ENCODE assay signal across 24 mouse cellular contexts in the genomic region with DNA sequence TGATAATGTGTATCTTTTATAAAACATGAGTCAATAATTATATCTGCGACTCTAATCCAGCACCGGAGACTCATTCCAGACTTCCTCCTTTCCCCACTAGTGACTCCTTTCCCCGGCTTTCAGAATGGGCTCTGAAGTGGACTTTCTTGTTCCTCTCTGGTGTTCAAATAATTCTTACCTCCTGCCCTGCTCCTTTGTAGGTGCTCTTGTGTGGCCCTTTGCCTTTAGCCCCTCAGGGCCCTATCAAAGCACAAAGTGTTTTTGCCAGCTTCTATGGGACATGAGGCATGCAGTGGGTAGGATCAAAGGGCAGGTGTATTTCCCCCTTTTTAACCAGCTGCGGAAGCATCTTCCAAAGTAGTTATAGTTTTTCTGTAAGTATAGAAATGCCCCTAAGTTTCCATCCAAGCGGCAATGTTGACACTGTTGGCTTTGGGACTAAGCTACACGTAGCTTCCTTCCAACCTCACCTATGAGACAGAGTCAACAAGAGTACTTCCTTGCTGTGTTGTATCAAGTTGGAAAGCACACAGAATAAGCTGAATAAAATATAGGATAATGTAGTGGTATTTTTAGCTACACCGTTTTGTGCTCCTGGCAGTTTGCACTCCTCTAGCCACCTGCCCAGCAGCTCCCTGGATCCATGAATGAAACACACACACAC.
A peak's percentile ranks its signal among the peaks of the same experiment; 100 is the strongest.
DNase-seq lines count a peak whose midpoint lies in the region; ATAC-seq and TF ChIP-seq lines count a peak whose summit lies in the region.
"Had no signal": no experiment of that assay in that cellular context is flagged by ENCODE, and none has a peak within 500 bp of the region (broad histone marks: within the 10 kb centered on the region; RNA-seq: fewer than 3 reads in every experiment).

No protein-coding gene starts in this region.

- no peaks in the 10 kb centered on the region for H3K27me3 ChIP-seq in forebrain, embryonic 11.5 days (ENCODE audit: control insufficient read depth, insufficient read depth, low read length)
- H3K27me3 ChIP-seq in forebrain, embryonic 10.5 days (ENCODE audit: poor library complexity, severe bottlenecking) = no peaks in the 10 kb centered on the region
- H3K27me3 ChIP-seq in lung, embryonic 14.5 days (ENCODE audit: insufficient read depth, low read length) = no peaks in the 10 kb centered on the region
- no peaks in the 10 kb centered on the region for H3K27me3 ChIP-seq in lung, postnatal 0 days (replicated peaks; ENCODE audit: insufficient read depth, low read length)
- H3K27me3 ChIP-seq: forebrain, embryonic 12.5 days; forebrain, embryonic 15.5 days; heart, embryonic 12.5 days; heart, embryonic 15.5 days; hindbrain, embryonic 13.5 days had no signal

- H3K4me3 ChIP-seq in forebrain, embryonic 11.5 days (ENCODE audit: low read depth, low read length) = no peak overlapping the region
- H3K4me3 ChIP-seq in forebrain, embryonic 10.5 days = no peak overlapping the region
- H3K4me3 ChIP-seq in lung, embryonic 14.5 days (ENCODE audit: low read depth, low read length) = no peak overlapping the region
- no peak overlapping the region for H3K4me3 ChIP-seq in lung, postnatal 0 days (ENCODE audit: low read depth, low read length)
- H3K4me3 ChIP-seq: forebrain, embryonic 12.5 days; forebrain, embryonic 15.5 days; heart, embryonic 12.5 days; heart, embryonic 15.5 days; hindbrain, embryonic 10.5 days; hindbrain, embryonic 13.5 days had no signal

- no peak for TF ChIP-seq EP300 in lung, postnatal 0 days (IDR thresholded peaks at IDR 0.05)

- H3K4me1 ChIP-seq in forebrain, embryonic 11.5 days (replicated peaks; ENCODE audit: control insufficient read depth, insufficient read depth, low read length) = no peaks in the 10 kb centered on the region
- H3K4me1 ChIP-seq in forebrain, embryonic 10.5 days = 0 out of 2 replicates have a peak, but pooled peaks cover 3% of the 10 kb centered on the region
- H3K4me1 ChIP-seq in lung, embryonic 14.5 days (ENCODE audit: insufficient read depth) = no peaks in the 10 kb centered on the region
- H3K4me1 ChIP-seq in lung, postnatal 0 days (ENCODE audit: insufficient read depth, low read depth, low read length) = no peaks in the 10 kb centered on the region
- H3K4me1 ChIP-seq: forebrain, embryonic 12.5 days; forebrain, embryonic 15.5 days; heart, embryonic 12.5 days; heart, embryonic 15.5 days; hindbrain, embryonic 10.5 days had no signal

- H3K27ac ChIP-seq in forebrain, embryonic 11.5 days (ENCODE audit: low read depth, low read length) = no peak overlapping the region
- no peak overlapping the region for H3K27ac ChIP-seq in forebrain, embryonic 10.5 days
- no peak overlapping the region for H3K27ac ChIP-seq in lung, embryonic 14.5 days (ENCODE audit: low read depth)
- H3K27ac ChIP-seq in lung, postnatal 0 days (ENCODE audit: low read length) = no peak overlapping the region
- H3K27ac ChIP-seq: forebrain, embryonic 12.5 days; forebrain, embryonic 15.5 days; heart, embryonic 15.5 days; hindbrain, embryonic 10.5 days; hindbrain, embryonic 13.5 days had no signal

- peak; percentile 16 for DNase-seq in forebrain, embryonic 11.5 days (ENCODE audit: low spot score)
- no peak for DNase-seq in forebrain, embryonic 10.5 days (ENCODE audit: extremely low spot score, low spot score)
- DNase-seq in lung, embryonic 14.5 days = no peak
- no peak for DNase-seq in lung, postnatal 25 days (ENCODE audit: low spot score)
- peak; percentile 65 for DNase-seq in lung, postnatal 0 days (ENCODE audit: low spot score)
- DNase-seq in lung, postnatal 4 days = no peak
- DNase-seq: adrenal gland, adult 8-10 months; adrenal gland, postnatal 25 days; cerebellum, adult 11-12 months; cerebellum, adult 8-10 months; cerebellum, postnatal 10 days; cerebellum, postnatal 36 days; gastrocnemius, postnatal 25 days; heart, adult 18-20 months; heart, postnatal 10 days; heart, postnatal 36 days had no signal

- H3K36me3 ChIP-seq in forebrain, embryonic 11.5 days (ENCODE audit: control insufficient read depth, insufficient read depth, low read length) = no peaks in the 10 kb centered on the region
- no peaks in the 10 kb centered on the region for H3K36me3 ChIP-seq in forebrain, embryonic 10.5 days (replicated peaks)
- H3K36me3 ChIP-seq in lung, embryonic 14.5 days (ENCODE audit: insufficient read depth) = no peaks in the 10 kb centered on the region
- H3K36me3 ChIP-seq in lung, postnatal 0 days (ENCODE audit: insufficient read depth, low read length) = no peaks in the 10 kb centered on the region
- H3K36me3 ChIP-seq: forebrain, embryonic 12.5 days; forebrain, embryonic 15.5 days; heart, embryonic 12.5 days; heart, embryonic 15.5 days; hindbrain, embryonic 10.5 days; hindbrain, embryonic 13.5 days had no signal

- no peak overlapping the region for H3K9ac ChIP-seq in forebrain, embryonic 11.5 days (ENCODE audit: low read length)
- no peak overlapping the region for H3K9ac ChIP-seq in lung, embryonic 14.5 days
- H3K9ac ChIP-seq in lung, postnatal 0 days (replicated peaks; ENCODE audit: low read depth) = no peak overlapping the region
- H3K9ac ChIP-seq: forebrain, embryonic 12.5 days; forebrain, embryonic 15.5 days; heart, embryonic 12.5 days; heart, embryonic 15.5 days; hindbrain, embryonic 13.5 days had no signal

- no peak for TF ChIP-seq CTCF in lung, embryonic 14.5 days (IDR thresholded peaks at IDR 0.05; ENCODE audit: low read depth)
- no peak for TF ChIP-seq CTCF in lung, postnatal 0 days (IDR thresholded peaks at IDR 0.05)

- ATAC-seq in forebrain, embryonic 11.5 days (replicated peaks; ENCODE audit: low FRiP score) = no peak
- ATAC-seq in lung, embryonic 14.5 days (ENCODE audit: insufficient read depth) = peak; percentile 55; the same call in 1 of the 2 replicates
- ATAC-seq in lung, postnatal 0 days = peak; percentile 69
- ATAC-seq: activated CD4-positive, CD25-positive, alpha-beta regulatory T cell, adult 4 months; forebrain, embryonic 15.5 days; hindbrain, embryonic 16.5 days had no signal

- 86% methylated on average over 7 of the region's 7 CpGs for WGBS in forebrain, embryonic 11.5 days
- 88% methylated on average over 7 of the region's 7 CpGs for WGBS in forebrain, embryonic 10.5 days
- WGBS in lung, embryonic 14.5 days = 62% methylated on average over 7 of the region's 7 CpGs
- 55% methylated on average over 7 of the region's 7 CpGs for WGBS in lung, postnatal 0 days

- H3K9me3 ChIP-seq in forebrain, embryonic 11.5 days (ENCODE audit: control insufficient read depth, low read length) = no peaks in the 10 kb centered on the region
- H3K9me3 ChIP-seq in forebrain, embryonic 10.5 days = no peaks in the 10 kb centered on the region
- no peaks in the 10 kb centered on the region for H3K9me3 ChIP-seq in lung, embryonic 14.5 days (ENCODE audit: low read depth, low read length)
- H3K9me3 ChIP-seq in lung, postnatal 0 days (ENCODE audit: low read length) = no peaks in the 10 kb centered on the region
- H3K9me3 ChIP-seq: forebrain, embryonic 12.5 days; forebrain, embryonic 15.5 days; heart, embryonic 12.5 days; heart, embryonic 15.5 days; hindbrain, embryonic 10.5 days; hindbrain, embryonic 13.5 days had no signal

- H3K4me2 ChIP-seq in forebrain, embryonic 11.5 days (ENCODE audit: low read depth, low read length, severe bottlenecking) = no peak overlapping the region
- H3K4me2 ChIP-seq in lung, embryonic 14.5 days = no peak overlapping the region
- H3K4me2 ChIP-seq in lung, postnatal 0 days (replicated peaks; ENCODE audit: low read depth, low read length) = no peak overlapping the region
- H3K4me2 ChIP-seq: forebrain, embryonic 12.5 days; forebrain, embryonic 15.5 days; heart, embryonic 12.5 days; heart, embryonic 15.5 days; hindbrain, embryonic 13.5 days had no signal

Comparison
In these comparisons a context has a peak if more than half of its experiments do, and no peak if none do; other contexts are left out.
1. DNase-seq: peak in forebrain, embryonic 11.5 days (single experiment) and lung, postnatal 0 days (single experiment); none in forebrain, embryonic 10.5 days (single experiment), lung, embryonic 14.5 days (single experiment), lung, postnatal 25 days (single experiment) and lung, postnatal 4 days (0 of 2).